Mouse (Mus musculus) MEL (cell line): ENCODE results near the gene Tmem158.

Experiments
- BHLHE40 ChIP-seq: IDR thresholded peaks from 2 replicates; pipeline ENCODE4 v1.6.1; 2012; ENCODE audit warnings: low read depth, mild to moderate bottlenecking, inconsistent platforms, low read length, improper control_type of control experiment, borderline replicate concordance
- CTCF ChIP-seq, 3 experiments: IDR thresholded peaks in 2 of 3; conservative IDR thresholded peaks in 1 of 3; 2 replicates each; pipeline ENCODE4 v1.5.1; 2011 to 2012; ENCODE audit warnings: low read length in 3 of 3, low read depth in 2 of 3, mild to moderate bottlenecking in 2 of 3, improper control_type of control experiment in 1 of 3, inconsistent platforms in 1 of 3, mixed read lengths in 1 of 3, moderate library complexity in 1 of 3; ENCODE audit not compliant: control insufficient read depth in 1 of 3, insufficient read depth in 1 of 3, poor library complexity in 1 of 3, severe bottlenecking in 1 of 3
- EP300 ChIP-seq, 2 experiments: IDR thresholded peaks; 2 replicates each; pipeline ENCODE4 v1.6.1; 2011; ENCODE audit warnings: improper control_type of control experiment in 2 of 2, low read length in 2 of 2, low read depth in 1 of 2, mild to moderate bottlenecking in 1 of 2
- GABPA ChIP-seq: IDR thresholded peaks from 2 replicates; pipeline ENCODE4 v1.6.1; 2012; ENCODE audit warnings: low read depth, mild to moderate bottlenecking, inconsistent platforms, low read length, improper control_type of control experiment, moderate library complexity
- GATA1 ChIP-seq: IDR thresholded peaks from 2 replicates; pipeline ENCODE4 v1.6.1; 2011; ENCODE audit warnings: low read depth, low read length, improper control_type of control experiment
- HCFC1 ChIP-seq: IDR thresholded peaks from 2 replicates; pipeline ENCODE4 v1.6.1; 2012; ENCODE audit warnings: low read depth, mild to moderate bottlenecking, inconsistent platforms, low read length, improper control_type of control experiment, moderate library complexity
- JUND ChIP-seq: IDR thresholded peaks from 2 replicates; pipeline ENCODE4 v1.6.1; 2011; ENCODE audit warnings: low read depth, mild to moderate bottlenecking, improper control_type of control experiment, low read length
- MXI1 ChIP-seq: IDR thresholded peaks from 2 replicates; pipeline ENCODE4 v1.6.1; 2011; ENCODE audit warnings: mild to moderate bottlenecking, low read depth, low read length, improper control_type of control experiment
- NELFE ChIP-seq: IDR thresholded peaks from 2 replicates; pipeline ENCODE4 v1.6.1; 2011; ENCODE audit warnings: low read depth, low read length, improper control_type of control experiment
- POLR2A ChIP-seq, 2 experiments: IDR thresholded peaks; 2 replicates each; pipeline ENCODE4 v1.6.1; 2011 to 2012; ENCODE audit warnings: low read length in 2 of 2, mild to moderate bottlenecking in 2 of 2, control low read depth in 1 of 2, improper control_type of control experiment in 1 of 2, low read depth in 1 of 2, moderate library complexity in 1 of 2; ENCODE audit not compliant: control insufficient read depth in 1 of 2, insufficient read depth in 1 of 2, poor library complexity in 1 of 2
- TAL1 ChIP-seq: IDR thresholded peaks from 2 replicates; pipeline ENCODE4 v1.6.1; 2012; ENCODE audit warnings: mild to moderate bottlenecking, inconsistent platforms, low read length, moderate library complexity, mixed read lengths
- ZC3H11A ChIP-seq: IDR thresholded peaks from 2 replicates; pipeline ENCODE4 v1.6.1; 2012; ENCODE audit warnings: low read depth, mild to moderate bottlenecking, inconsistent platforms, low read length, improper control_type of control experiment
- ZKSCAN1 ChIP-seq: IDR thresholded peaks from 2 replicates; pipeline ENCODE4 v1.6.1; 2012; ENCODE audit warnings: low read depth, mild to moderate bottlenecking, inconsistent platforms, low read length, improper control_type of control experiment, moderate library complexity

DNA sequence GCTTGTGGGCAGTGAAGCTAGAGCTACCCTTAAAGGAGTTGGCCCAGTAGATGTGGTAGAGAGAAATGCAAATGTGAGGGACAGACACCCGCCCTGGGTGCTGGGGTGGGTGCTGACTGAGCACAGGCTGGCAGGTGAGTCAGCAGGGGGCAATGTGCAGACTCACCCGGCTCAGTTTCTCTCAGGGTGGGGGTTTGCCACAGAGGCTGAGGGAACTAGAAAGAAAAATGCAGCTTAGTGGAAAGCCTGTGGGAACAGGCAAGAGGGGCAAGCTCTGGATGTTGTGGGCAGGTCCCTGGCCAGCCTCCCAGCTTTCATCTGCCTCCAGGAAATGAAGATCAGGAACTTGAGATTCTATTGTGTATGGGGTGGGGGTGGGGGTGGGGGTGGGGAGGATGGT is 22.8 kb downstream of the Tmem158 start:
- TF ChIP-seq CTCF (IDR thresholded peaks at IDR 0.05 in 2 of 3, conservative IDR thresholded peaks at IDR 0.05 in 1 of 3; ENCODE audit: control insufficient read depth in 1 of 3, insufficient read depth in 1 of 3, low read depth in 2 of 3, low read length in 3 of 3, poor library complexity in 1 of 3, severe bottlenecking in 1 of 3): no peak
- TF ChIP-seq HCFC1: no peak
- no peak for TF ChIP-seq TAL1
- no peak for TF ChIP-seq GATA1
- TF ChIP-seq GABPA: no peak
- TF ChIP-seq JUND: no peak
- no peak for TF ChIP-seq MXI1
- no peak for TF ChIP-seq NELFE
- TF ChIP-seq BHLHE40: no peak
- no peak for TF ChIP-seq EP300 (IDR thresholded peaks at IDR 0.05; ENCODE audit: low read depth in 1 of 2, low read length in 2 of 2)
- no peak for TF ChIP-seq ZC3H11A
- no peak for TF ChIP-seq POLR2A (IDR thresholded peaks at IDR 0.05; ENCODE audit: control insufficient read depth in 1 of 2, insufficient read depth in 1 of 2, low read depth in 1 of 2, low read length in 2 of 2, poor library complexity in 1 of 2)
- no peak for TF ChIP-seq ZKSCAN1
